Mouse (Mus musculus): Measurements from ENCODE around the gene Fam214b.
"Not testable (repeated sequence)": the region's sequence is repeated elsewhere in the genome, so short reads cannot be mapped to it uniquely, and the experiment has no call there.

The Fam214b gene

GRCm38 (mm10) chr4:43012091-43012490, 33.9 kb downstream of the Fam214b start:
- H3K4me3 ChIP-seq (replicated peaks; ENCODE audit: low read length) = no peak overlapping the region
- TF ChIP-seq CTCF (conservative IDR thresholded peaks at IDR 0.05; ENCODE audit: low read length) (no peak), NANOG (IDR thresholded peaks at IDR 0.05; ENCODE audit: borderline replicate concordance, low read length) (no peak), POU5F1 (IDR thresholded peaks at IDR 0.05; ENCODE audit: borderline replicate concordance, low read length) (no peak)
- no peaks in the 10 kb centered on the region for H3K9me3 ChIP-seq (ENCODE audit: low read length)
- H3K36me3 ChIP-seq (ENCODE audit: insufficient read depth, low read length) = peaks cover 27% of the 10 kb centered on the region
- no peaks in the 10 kb centered on the region for H3K27me3 ChIP-seq (ENCODE audit: insufficient read depth, low read length)
- peaks cover 34% of the 10 kb centered on the region for H3K4me1 ChIP-seq (replicated peaks; ENCODE audit: low read depth, low read length)

- Histone ChIP-seq H3K9me3 (ENCODE audit: low read length) (no peaks in the 10 kb centered on the region), H3K4me3 (replicated peaks; ENCODE audit: low read length) (peak within 1 kb of the TSS; percentile 86), H3K4me1 (replicated peaks; ENCODE audit: low read depth, low read length) (peaks cover 38% of the 10 kb centered on the region), H3K36me3 (ENCODE audit: insufficient read depth, low read length) (peaks cover 36% of the 10 kb centered on the region), H3K27me3 (ENCODE audit: insufficient read depth, low read length) (no peaks in the 10 kb centered on the region)
- TF ChIP-seq CTCF (conservative IDR thresholded peaks at IDR 0.05; ENCODE audit: low read length) (no peak), POU5F1 (IDR thresholded peaks at IDR 0.05; ENCODE audit: borderline replicate concordance, low read length) (no peak), NANOG (IDR thresholded peaks at IDR 0.05; ENCODE audit: borderline replicate concordance, low read length) (no peak)
Observed at GRCm38 (mm10) chr4:43010161-43011038, 35.6 kb downstream of the Fam214b start, which contains the start of gene Fancg. Fancg (minus strand) TSS chr4:43010506.

GRCm38 (mm10) chr4:43005765-43006164, 40.3 kb downstream of the Fam214b start:
- H3K4me3 ChIP-seq (replicated peaks; ENCODE audit: low read length) = no peak overlapping the region
- no peaks in the 10 kb centered on the region for H3K27me3 ChIP-seq (ENCODE audit: insufficient read depth, low read length)
- H3K4me1 ChIP-seq (replicated peaks; ENCODE audit: low read depth, low read length) = peaks cover 53% of the 10 kb centered on the region
- TF ChIP-seq POU5F1 (IDR thresholded peaks at IDR 0.05; ENCODE audit: borderline replicate concordance, low read length) = no peak
- peak; percentile 88 for TF ChIP-seq CTCF (conservative IDR thresholded peaks at IDR 0.05; ENCODE audit: low read length)
- peaks cover 69% of the 10 kb centered on the region for H3K36me3 ChIP-seq (ENCODE audit: insufficient read depth, low read length)
- no peaks in the 10 kb centered on the region for H3K9me3 ChIP-seq (ENCODE audit: low read length)

GRCm38 (mm10) chr4:43004951-43005350, 41.1 kb downstream of the Fam214b start:
- Histone ChIP-seq H3K9me3 (ENCODE audit: low read length) (no peaks in the 10 kb centered on the region), H3K4me1 (replicated peaks; ENCODE audit: low read depth, low read length) (peaks cover 53% of the 10 kb centered on the region), H3K27me3 (ENCODE audit: insufficient read depth, low read length) (no peaks in the 10 kb centered on the region), H3K36me3 (ENCODE audit: insufficient read depth, low read length) (peaks cover 69% of the 10 kb centered on the region), H3K4me3 (replicated peaks; ENCODE audit: low read length) (no peak overlapping the region)
- TF ChIP-seq POU5F1 (IDR thresholded peaks at IDR 0.05; ENCODE audit: borderline replicate concordance, low read length) (no peak), CTCF (conservative IDR thresholded peaks at IDR 0.05; ENCODE audit: low read length) (no peak), NANOG (IDR thresholded peaks at IDR 0.05; ENCODE audit: borderline replicate concordance, low read length) (no peak)

GRCm38 (mm10) chr4:43002756-43003439, 43.1 kb downstream of the Fam214b start:
- H3K27me3 ChIP-seq (ENCODE audit: insufficient read depth, low read length) = no peaks in the 10 kb centered on the region
- H3K4me1 ChIP-seq (replicated peaks; ENCODE audit: low read depth, low read length) = peaks cover 49% of the 10 kb centered on the region
- TF ChIP-seq POU5F1 (IDR thresholded peaks at IDR 0.05; ENCODE audit: borderline replicate concordance, low read length) = no peak
- TF ChIP-seq CTCF (conservative IDR thresholded peaks at IDR 0.05; ENCODE audit: low read length) = no peak
- no peak for TF ChIP-seq NANOG (IDR thresholded peaks at IDR 0.05; ENCODE audit: borderline replicate concordance, low read length)
- H3K36me3 ChIP-seq (ENCODE audit: insufficient read depth, low read length) = peaks cover 63% of the 10 kb centered on the region
- H3K4me3 ChIP-seq (replicated peaks; ENCODE audit: low read length) = no peak overlapping the region
- no peaks in the 10 kb centered on the region for H3K9me3 ChIP-seq (ENCODE audit: low read length)

GRCm38 (mm10) chr4:43001272-43001671, 44.7 kb downstream of the Fam214b start:
- peaks cover 62% of the 10 kb centered on the region for H3K36me3 ChIP-seq (ENCODE audit: insufficient read depth, low read length)

GRCm38 (mm10) chr4:43000141-43000986, 45.7 kb downstream of the Fam214b start, which contains the start of gene Vcp:
Vcp (minus strand) TSS chr4:43000507.
- H3K4me3 ChIP-seq (replicated peaks; ENCODE audit: low read length) = peak within 1 kb of the TSS; percentile 97
- H3K36me3 ChIP-seq (ENCODE audit: insufficient read depth, low read length) = peaks cover 64% of the 10 kb centered on the region
- not testable (repeated sequence) for H3K9me3 ChIP-seq (ENCODE audit: low read length); H3K27me3 ChIP-seq (ENCODE audit: insufficient read depth, low read length)
- peaks cover 53% of the 10 kb centered on the region for H3K4me1 ChIP-seq (replicated peaks; ENCODE audit: low read depth, low read length)

More at GRCm38 (mm10) chr4:43001272-43001671, 44.7 kb downstream of the Fam214b start:
- TF ChIP-seq POU5F1 (IDR thresholded peaks at IDR 0.05; ENCODE audit: borderline replicate concordance, low read length) (no peak), NANOG (IDR thresholded peaks at IDR 0.05; ENCODE audit: borderline replicate concordance, low read length) (no peak), CTCF (conservative IDR thresholded peaks at IDR 0.05; ENCODE audit: low read length) (no peak)
- H3K9me3 ChIP-seq (ENCODE audit: low read length) = no peaks in the 10 kb centered on the region
- peaks cover 53% of the 10 kb centered on the region for H3K4me1 ChIP-seq (replicated peaks; ENCODE audit: low read depth, low read length)
- no peak overlapping the region for H3K4me3 ChIP-seq (replicated peaks; ENCODE audit: low read length)
- H3K27me3 ChIP-seq (ENCODE audit: insufficient read depth, low read length) = no peaks in the 10 kb centered on the region
